Comparison of ENCODE assay signal across 29 mouse cellular contexts in the genomic region with DNA sequence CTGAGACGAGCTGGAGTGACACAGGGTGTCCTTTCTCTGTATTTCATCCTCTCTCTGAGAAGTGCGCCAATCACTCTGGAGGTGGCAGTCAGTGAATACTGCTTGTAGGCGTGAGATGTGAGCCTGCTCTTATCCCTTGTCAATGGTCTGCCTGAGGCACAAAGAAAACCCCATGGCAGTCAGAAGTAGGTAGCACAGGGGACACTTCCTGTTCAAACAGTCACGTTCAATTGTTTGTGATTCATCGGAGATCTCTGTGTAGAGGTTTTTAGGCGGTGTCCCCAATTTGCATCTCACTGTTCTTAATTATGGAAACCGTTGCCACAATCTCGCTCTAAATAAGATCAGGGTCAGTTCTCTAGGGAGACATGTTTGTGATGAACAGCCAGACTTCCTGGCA.
A peak's percentile ranks its signal among the peaks of the same experiment; 100 is the strongest.
DNase-seq lines count a peak whose midpoint lies in the region; ATAC-seq lines count a peak whose summit lies in the region.
"Had no signal": no experiment of that assay in that cellular context is flagged by ENCODE, and none has a peak within 500 bp of the region (broad histone marks: within the 10 kb centered on the region; RNA-seq: fewer than 3 reads in every experiment).

No protein-coding gene starts in this region.

- no peak for ATAC-seq in heart, embryonic 12.5 days (ENCODE audit: insufficient number of reproducible peaks, low FRiP score)
- ATAC-seq in midbrain, embryonic 11.5 days (ENCODE audit: low FRiP score): no peak
- no peak for ATAC-seq in midbrain, embryonic 16.5 days
- ATAC-seq: activated CD4-positive, CD25-positive, alpha-beta regulatory T cell, adult 4 months; forebrain, embryonic 13.5 days; forebrain, embryonic 16.5 days; Patski had no signal

- H3K27ac ChIP-seq in heart, embryonic 10.5 days: no peak overlapping the region
- H3K27ac ChIP-seq in heart, embryonic 12.5 days (ENCODE audit: poor library complexity, severe bottlenecking): no peak overlapping the region
- no peak overlapping the region for H3K27ac ChIP-seq in midbrain, embryonic 11.5 days (ENCODE audit: low read depth, low read length)
- H3K27ac ChIP-seq in midbrain, embryonic 16.5 days (ENCODE audit: low read length): no peak overlapping the region
- H3K27ac ChIP-seq in embryonic facial prominence, embryonic 10.5 days (replicated peaks): no peak overlapping the region
- H3K27ac ChIP-seq: forebrain, embryonic 10.5 days; forebrain, embryonic 13.5 days; heart, adult 2 months; heart, embryonic 15.5 days; hindbrain, embryonic 10.5 days; hindbrain, embryonic 13.5 days had no signal

- H3K27me3 ChIP-seq in heart, embryonic 10.5 days (ENCODE audit: insufficient read depth, poor library complexity, severe bottlenecking): no peaks in the 10 kb centered on the region
- H3K27me3 ChIP-seq in heart, embryonic 12.5 days (replicated peaks): no peaks in the 10 kb centered on the region
- no peaks in the 10 kb centered on the region for H3K27me3 ChIP-seq in midbrain, embryonic 11.5 days (ENCODE audit: control insufficient read depth, insufficient read depth, low read length)
- H3K27me3 ChIP-seq in midbrain, embryonic 16.5 days (ENCODE audit: control insufficient read depth, insufficient read depth, low read depth, low read length): no peaks in the 10 kb centered on the region
- H3K27me3 ChIP-seq in embryonic facial prominence, embryonic 10.5 days (replicated peaks; ENCODE audit: low read depth, poor library complexity, severe bottlenecking): no peaks in the 10 kb centered on the region
- H3K27me3 ChIP-seq: forebrain, embryonic 13.5 days; heart, embryonic 15.5 days; hindbrain, embryonic 13.5 days; Patski had no signal

- H3K9ac ChIP-seq in heart, embryonic 12.5 days: no peak overlapping the region
- no peak overlapping the region for H3K9ac ChIP-seq in midbrain, embryonic 11.5 days (ENCODE audit: low read length)
- H3K9ac ChIP-seq in midbrain, embryonic 16.5 days (ENCODE audit: low read depth, low read length): no peak overlapping the region
- H3K9ac ChIP-seq: forebrain, embryonic 13.5 days; heart, embryonic 15.5 days; hindbrain, embryonic 13.5 days had no signal

- H3K4me2 ChIP-seq in heart, embryonic 12.5 days: no peak overlapping the region
- H3K4me2 ChIP-seq in midbrain, embryonic 11.5 days: no peak overlapping the region
- H3K4me2 ChIP-seq in midbrain, embryonic 16.5 days (ENCODE audit: low read length): no peak overlapping the region
- H3K4me2 ChIP-seq: forebrain, embryonic 13.5 days; heart, embryonic 11.5 days; heart, embryonic 15.5 days; hindbrain, embryonic 13.5 days had no signal

- 73% methylated on average over 8 of the region's 8 CpGs for WGBS in heart, embryonic 10.5 days
- WGBS in heart, embryonic 12.5 days: 71% methylated on average over 8 of the region's 8 CpGs
- 63% methylated on average over 8 of the region's 8 CpGs for WGBS in midbrain, embryonic 11.5 days
- WGBS in midbrain, embryonic 16.5 days: 47% methylated on average over 8 of the region's 8 CpGs
- WGBS in embryonic facial prominence, embryonic 10.5 days: 57% methylated on average over 8 of the region's 8 CpGs

- H3K4me3 ChIP-seq in heart, embryonic 10.5 days: no peak overlapping the region
- no peak overlapping the region for H3K4me3 ChIP-seq in heart, embryonic 12.5 days
- no peak overlapping the region for H3K4me3 ChIP-seq in midbrain, embryonic 11.5 days (ENCODE audit: low read depth, low read length)
- H3K4me3 ChIP-seq in midbrain, embryonic 16.5 days (ENCODE audit: low read depth, low read length): no peak overlapping the region
- H3K4me3 ChIP-seq in embryonic facial prominence, embryonic 10.5 days: no peak overlapping the region
- H3K4me3 ChIP-seq: forebrain, embryonic 10.5 days; forebrain, embryonic 13.5 days; heart, adult 2 months; heart, embryonic 15.5 days; hindbrain, embryonic 10.5 days; hindbrain, embryonic 13.5 days had no signal

- H3K9me3 ChIP-seq in heart, embryonic 10.5 days: no peaks in the 10 kb centered on the region
- H3K9me3 ChIP-seq in heart, embryonic 12.5 days (replicated peaks): no peaks in the 10 kb centered on the region
- no peaks in the 10 kb centered on the region for H3K9me3 ChIP-seq in midbrain, embryonic 11.5 days (ENCODE audit: control insufficient read depth, low read length)
- no peaks in the 10 kb centered on the region for H3K9me3 ChIP-seq in midbrain, embryonic 16.5 days (replicated peaks; ENCODE audit: control insufficient read depth, low read length, poor library complexity, severe bottlenecking)
- no peaks in the 10 kb centered on the region for H3K9me3 ChIP-seq in embryonic facial prominence, embryonic 10.5 days
- H3K9me3 ChIP-seq: forebrain, embryonic 10.5 days; forebrain, embryonic 13.5 days; heart, embryonic 15.5 days; hindbrain, embryonic 10.5 days; hindbrain, embryonic 13.5 days had no signal

- no peaks in the 10 kb centered on the region for H3K36me3 ChIP-seq in heart, embryonic 10.5 days
- H3K36me3 ChIP-seq in heart, embryonic 12.5 days: no peaks in the 10 kb centered on the region
- no peaks in the 10 kb centered on the region for H3K36me3 ChIP-seq in midbrain, embryonic 11.5 days (ENCODE audit: control insufficient read depth, insufficient read depth, low read length)
- no peaks in the 10 kb centered on the region for H3K36me3 ChIP-seq in midbrain, embryonic 16.5 days (ENCODE audit: control insufficient read depth, insufficient read depth, low read length)
- no peaks in the 10 kb centered on the region for H3K36me3 ChIP-seq in embryonic facial prominence, embryonic 10.5 days (replicated peaks)
- H3K36me3 ChIP-seq: forebrain, embryonic 10.5 days; G1E; heart, embryonic 15.5 days; hindbrain, embryonic 10.5 days; hindbrain, embryonic 13.5 days had no signal

- peak; percentile 73 for DNase-seq in heart, embryonic 10.5 days (ENCODE audit: low spot score)
- peak; percentile 54 for DNase-seq in midbrain, embryonic 11.5 days (ENCODE audit: low spot score, missing footprints)
- peak; percentile 30 for DNase-seq in retina, postnatal 1 day
- DNase-seq in retina, embryonic 14.5 days (ENCODE audit: low spot score): no peak
- DNase-seq in embryonic facial prominence, embryonic 10.5 days (ENCODE audit: low spot score): no peak
- DNase-seq: adrenal gland, adult 8-10 months; adrenal gland, postnatal 25 days; cerebellum, adult 11-12 months; cerebellum, adult 8-10 months; cerebellum, postnatal 10 days; cerebellum, postnatal 36 days; embryo, embryonic 11 days; gastrocnemius, postnatal 10 days; gastrocnemius, postnatal 36 days; heart, adult 2 months; heart, postnatal 10 days; heart, postnatal 36 days had no signal

- no peaks in the 10 kb centered on the region for H3K4me1 ChIP-seq in heart, embryonic 10.5 days
- no peaks in the 10 kb centered on the region for H3K4me1 ChIP-seq in heart, embryonic 12.5 days (replicated peaks)
- H3K4me1 ChIP-seq in midbrain, embryonic 11.5 days (ENCODE audit: control insufficient read depth, insufficient read depth, low read length): no peaks in the 10 kb centered on the region
- peaks cover 7% of the 10 kb centered on the region for H3K4me1 ChIP-seq in midbrain, embryonic 16.5 days (ENCODE audit: control insufficient read depth, insufficient read depth, low read length)
- H3K4me1 ChIP-seq in embryonic facial prominence, embryonic 10.5 days: peaks cover 9% of the 10 kb centered on the region
- H3K4me1 ChIP-seq: heart, embryonic 15.5 days had no signal

Comparison
In these comparisons a context has a peak if more than half of its experiments do, and no peak if none do; other contexts are left out.
1. DNase-seq: peak in heart, embryonic 10.5 days (single experiment), midbrain, embryonic 11.5 days (single experiment) and retina, postnatal 1 day (single experiment); none in retina, embryonic 14.5 days (single experiment) and embryonic facial prominence, embryonic 10.5 days (single experiment).